Mouse (Mus musculus) embryonic facial prominence, embryonic 11.5 days (tissue): ENCODE data around the gene Acly. TPM values are rescaled to one million over a fixed set of nuclear protein-coding genes. Genes with fewer than 3 reads are reported as not detected.

Experiments used
- ATAC-seq: fragments of 200-750 bp; cut with Nextera tagmentation; replicated peaks from 2 replicates; pipeline ENCODE4 v1.8.0; 2017; ENCODE audit warnings: low read depth; ENCODE audit not compliant: insufficient number of reproducible peaks, low FRiP score, low TSS enrichment
- DNase-seq: peaks from one replicate; pipeline ENCODE4 v3.0.0-alpha.2; 2015; ENCODE audit warnings: low spot score
- H3K27ac ChIP-seq: fragments of 300-500 bp; sonication (generic); replicated peaks from 2 replicates; pipeline ENCODE4 v1.5.1; 2014; ENCODE audit warnings: mild to moderate bottlenecking, low read depth, low read length, control low read depth
- H3K27me3 ChIP-seq: fragments of 300-500 bp; sonication (generic); 2 replicates; pipeline ENCODE4 v1.6.1; 2014; ENCODE audit warnings: mild to moderate bottlenecking, low read length, moderate library complexity, mixed read lengths; ENCODE audit not compliant: control insufficient read depth, insufficient read depth
- H3K36me3 ChIP-seq: fragments of 300-500 bp; sonication (generic); replicated peaks from 2 replicates; pipeline ENCODE4 v1.6.1; 2014; ENCODE audit warnings: low read depth, mild to moderate bottlenecking, low read length, moderate library complexity, mixed read lengths; ENCODE audit not compliant: control insufficient read depth, insufficient read depth
- H3K4me1 ChIP-seq: fragments of 300-500 bp; sonication (generic); 2 replicates; pipeline ENCODE4 v1.6.1; 2014; ENCODE audit warnings: low read length, mixed read lengths; ENCODE audit not compliant: control insufficient read depth, insufficient read depth
- H3K4me2 ChIP-seq: fragments of 300-500 bp; sonication (generic); 2 replicates; pipeline ENCODE4 v1.6.1; 2014; ENCODE audit warnings: low read depth, mild to moderate bottlenecking, control low read depth, low read length, moderate library complexity
- H3K4me3 ChIP-seq: fragments of 300-500 bp; sonication (generic); 2 replicates; pipeline ENCODE4 v1.5.1; 2014; ENCODE audit warnings: low read depth, low read length, control low read depth
- H3K9ac ChIP-seq: fragments of 300-500 bp; sonication (generic); replicated peaks from 2 replicates; pipeline ENCODE4 v1.6.1; 2014; ENCODE audit warnings: mild to moderate bottlenecking, control low read depth, low read length
- H3K9me3 ChIP-seq: fragments of 300-500 bp; sonication (generic); replicated peaks from 2 replicates; pipeline ENCODE4 v1.6.1; 2016; ENCODE audit warnings: mild to moderate bottlenecking, low read length, inconsistent platforms, mixed read lengths; ENCODE audit not compliant: control insufficient read depth
- WGBS: fragments of 180-500 bp; shearing (Covaris S2); extraction: QIAGEN DNeasy Blood & Tissue Kit; methylation state at CpG from one replicate; pipeline ENCODE4 v1.1.7; 2014; 5-methylcytosine and 5-hydroxymethylcytosine counted together
- polyA plus RNA-seq: library from polyadenylated mRNA; unstranded; fragments of >200 nt; fragmentation: Nextera tagmentation; extraction: Ambion mirVana; gene quantifications from 2 replicates; pipeline ENCODE4 v1.2.1, GENCODE M21; 2014

Gene Acly
- polyA plus RNA-seq, 1 experiment from 2014 or later: 200 TPM

GRCm38 (mm10) chr11:100557563-100557962 lies 29.8 kb upstream of the Acly start:
- Histone ChIP-seq H3K36me3 (no peaks in the 10 kb centered on the region), H3K4me1 (no peaks in the 10 kb centered on the region), H3K27ac (no peak overlapping the region), H3K9ac (no peak overlapping the region), H3K4me3 (no peak overlapping the region), H3K27me3 (no peaks in the 10 kb centered on the region), H3K9me3 (no peaks in the 10 kb centered on the region), H3K4me2 (no peak overlapping the region)
- WGBS: 74% methylated on average over 3 of the region's 3 CpGs
- no peak for ATAC-seq
- no peak for DNase-seq

DNA sequence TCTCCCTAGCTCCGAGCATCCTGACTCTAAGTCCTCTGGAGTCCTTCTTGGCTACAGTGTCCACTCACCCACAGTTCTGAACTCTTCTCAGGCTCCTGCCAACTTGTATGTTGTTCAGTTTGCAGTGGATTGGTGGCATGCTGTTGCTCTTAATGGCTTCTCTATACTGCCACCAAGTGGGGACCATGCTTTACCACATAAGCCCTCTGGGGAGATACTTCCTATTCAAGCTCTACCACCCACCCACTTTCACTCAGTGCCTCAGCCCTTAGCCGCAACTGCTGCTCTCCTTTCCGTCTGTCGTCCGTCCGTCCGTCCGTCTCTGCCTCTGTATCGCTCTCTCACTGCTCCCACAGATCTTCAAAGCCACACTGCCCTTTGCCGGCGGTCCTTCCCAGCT lies 27.8 kb upstream of the Acly start:
- H3K9ac ChIP-seq: no peak overlapping the region
- H3K36me3 ChIP-seq: no peaks in the 10 kb centered on the region
- no peak overlapping the region for H3K4me2 ChIP-seq
- H3K4me1 ChIP-seq: no peaks in the 10 kb centered on the region
- H3K9me3 ChIP-seq: no peaks in the 10 kb centered on the region
- 0 out of 2 replicates have a peak, but pooled peaks have one; percentile 14 for ATAC-seq
- peak; percentile 78 for DNase-seq
- H3K4me3 ChIP-seq: no peak overlapping the region
- 22% methylated on average over 11 of the region's 11 CpGs for WGBS
- no peak overlapping the region for H3K27ac ChIP-seq
- H3K27me3 ChIP-seq: no peaks in the 10 kb centered on the region

DNA sequence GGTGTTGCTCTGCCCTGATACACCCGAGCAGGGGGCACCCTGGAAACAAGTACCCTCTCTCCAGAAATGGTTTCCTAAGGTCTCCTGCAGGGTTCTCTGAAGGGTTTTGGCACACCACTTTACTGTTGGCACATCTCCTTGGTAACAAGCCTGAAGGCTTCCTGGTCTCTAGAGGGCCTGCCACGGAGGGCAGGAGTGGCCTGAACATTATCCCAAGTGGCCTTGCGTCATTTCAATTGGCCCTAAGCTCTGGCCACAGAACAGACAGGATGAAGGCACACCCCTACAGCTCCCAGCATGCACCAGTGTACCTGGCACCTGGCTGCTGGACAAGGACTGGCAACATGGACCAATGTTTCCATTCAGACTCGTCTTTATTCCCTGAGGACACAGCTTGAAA lies 25.0 kb upstream of the Acly start:
- no peaks in the 10 kb centered on the region for H3K36me3 ChIP-seq
- ATAC-seq: no peak
- H3K4me1 ChIP-seq: no peaks in the 10 kb centered on the region
- H3K9ac ChIP-seq: no peak overlapping the region
- no peak overlapping the region for H3K4me3 ChIP-seq
- 87% methylated on average over 4 of the region's 4 CpGs for WGBS
- no peaks in the 10 kb centered on the region for H3K9me3 ChIP-seq
- H3K27me3 ChIP-seq: no peaks in the 10 kb centered on the region
- no peak overlapping the region for H3K4me2 ChIP-seq
- no peak overlapping the region for H3K27ac ChIP-seq
- DNase-seq: no peak

DNA sequence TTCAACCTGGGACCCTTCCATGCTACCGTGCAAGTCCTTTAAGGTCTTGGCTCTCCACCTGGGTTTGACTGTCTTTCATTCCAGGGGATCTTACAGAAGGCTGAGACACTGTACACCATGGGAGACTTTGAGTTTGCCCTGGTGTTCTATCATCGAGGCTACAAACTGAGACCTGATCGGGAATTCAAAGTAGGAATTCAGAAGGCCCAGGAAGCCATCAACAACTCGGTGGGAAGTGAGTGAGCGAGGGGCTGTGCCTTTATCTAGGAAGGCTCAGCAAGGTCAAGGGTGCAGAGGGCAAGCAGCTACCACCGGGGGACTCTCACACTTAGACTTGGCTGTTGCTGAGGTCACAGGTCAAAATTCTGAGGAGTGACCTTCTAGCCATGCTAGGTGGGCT lies 22.3 kb upstream of the Acly start:
- H3K36me3 ChIP-seq: no peaks in the 10 kb centered on the region
- no peak for DNase-seq
- no peak overlapping the region for H3K4me3 ChIP-seq
- H3K9me3 ChIP-seq: no peaks in the 10 kb centered on the region
- no peak for ATAC-seq
- H3K4me1 ChIP-seq: no peaks in the 10 kb centered on the region
- H3K27ac ChIP-seq: no peak overlapping the region
- WGBS: 68% methylated on average over 6 of the region's 6 CpGs
- no peak overlapping the region for H3K4me2 ChIP-seq
- no peaks in the 10 kb centered on the region for H3K27me3 ChIP-seq
- no peak overlapping the region for H3K9ac ChIP-seq

GRCm38 (mm10) chr11:100549466-100549865 lies 21.7 kb upstream of the Acly start:
- Histone ChIP-seq H3K9ac (no peak overlapping the region), H3K4me3 (no peak overlapping the region), H3K9me3 (no peaks in the 10 kb centered on the region), H3K4me1 (no peaks in the 10 kb centered on the region), H3K27ac (no peak overlapping the region), H3K36me3 (no peaks in the 10 kb centered on the region), H3K4me2 (no peak overlapping the region), H3K27me3 (no peaks in the 10 kb centered on the region)
- WGBS: 85% methylated on average over 8 of the region's 8 CpGs
- ATAC-seq (no peak), DNase-seq (no peak)

DNA sequence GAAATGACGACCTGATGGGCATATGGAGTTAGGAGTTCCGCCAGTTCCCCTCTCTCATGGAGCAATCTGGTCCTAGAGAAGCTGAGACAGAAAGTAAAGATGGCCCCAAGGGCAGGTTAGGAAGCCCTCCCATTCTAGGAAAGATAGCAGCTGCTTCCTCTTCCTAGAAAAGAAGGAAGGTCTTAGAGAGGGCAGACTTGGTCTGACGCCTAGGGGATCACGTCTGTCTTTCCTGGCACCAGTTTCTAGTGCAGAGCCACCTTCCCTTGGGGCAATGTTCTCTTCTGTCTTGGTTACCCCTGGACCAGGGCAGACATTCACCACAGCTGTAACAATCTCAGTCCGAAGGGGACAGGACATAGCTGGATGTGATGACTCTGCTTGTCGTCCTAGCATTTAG lies 20.3 kb upstream of the Acly start:
- DNase-seq (no peak), ATAC-seq (no peak)
- Histone ChIP-seq H3K4me1 (no peaks in the 10 kb centered on the region), H3K27ac (no peak overlapping the region), H3K27me3 (no peaks in the 10 kb centered on the region), H3K9ac (no peak overlapping the region), H3K4me3 (no peak overlapping the region), H3K4me2 (no peak overlapping the region), H3K36me3 (no peaks in the 10 kb centered on the region), H3K9me3 (no peaks in the 10 kb centered on the region)
- WGBS: 77% methylated on average over 6 of the region's 6 CpGs

GRCm38 (mm10) chr11:100546955-100547354 lies 19.2 kb upstream of the Acly start:
- no peak overlapping the region for H3K27ac ChIP-seq
- no peaks in the 10 kb centered on the region for H3K36me3 ChIP-seq
- H3K4me3 ChIP-seq: no peak overlapping the region
- DNase-seq (no peak), ATAC-seq (no peak)
- 87% methylated on average over 6 of the region's 6 CpGs for WGBS
- H3K4me1 ChIP-seq: no peaks in the 10 kb centered on the region
- no peaks in the 10 kb centered on the region for H3K9me3 ChIP-seq
- H3K27me3 ChIP-seq: no peaks in the 10 kb centered on the region
- no peak overlapping the region for H3K4me2 ChIP-seq
- H3K9ac ChIP-seq: no peak overlapping the region

- Histone ChIP-seq H3K27me3 (no peaks in the 10 kb centered on the region), H3K36me3 (no peaks in the 10 kb centered on the region), H3K4me1 (no peaks in the 10 kb centered on the region), H3K9ac (peak overlapping the region; percentile 50), H3K9me3 (no peaks in the 10 kb centered on the region), H3K27ac (peak overlapping the region; percentile 22; the same call in 1 of the 2 replicates), H3K4me2 (peak overlapping the region; percentile 67), H3K4me3 (peak overlapping the region; percentile 40)
- DNase-seq (no peak), ATAC-seq (no peak)
- WGBS: 26% methylated on average over 7 of the region's 7 CpGs
Observed at GRCm38 (mm10) chr11:100545746-100546085, 17.9 kb upstream of the Acly start.
